Mouse (Mus musculus): ENCODE measurements around the gene BC052040.

Gene BC052040

DNA sequence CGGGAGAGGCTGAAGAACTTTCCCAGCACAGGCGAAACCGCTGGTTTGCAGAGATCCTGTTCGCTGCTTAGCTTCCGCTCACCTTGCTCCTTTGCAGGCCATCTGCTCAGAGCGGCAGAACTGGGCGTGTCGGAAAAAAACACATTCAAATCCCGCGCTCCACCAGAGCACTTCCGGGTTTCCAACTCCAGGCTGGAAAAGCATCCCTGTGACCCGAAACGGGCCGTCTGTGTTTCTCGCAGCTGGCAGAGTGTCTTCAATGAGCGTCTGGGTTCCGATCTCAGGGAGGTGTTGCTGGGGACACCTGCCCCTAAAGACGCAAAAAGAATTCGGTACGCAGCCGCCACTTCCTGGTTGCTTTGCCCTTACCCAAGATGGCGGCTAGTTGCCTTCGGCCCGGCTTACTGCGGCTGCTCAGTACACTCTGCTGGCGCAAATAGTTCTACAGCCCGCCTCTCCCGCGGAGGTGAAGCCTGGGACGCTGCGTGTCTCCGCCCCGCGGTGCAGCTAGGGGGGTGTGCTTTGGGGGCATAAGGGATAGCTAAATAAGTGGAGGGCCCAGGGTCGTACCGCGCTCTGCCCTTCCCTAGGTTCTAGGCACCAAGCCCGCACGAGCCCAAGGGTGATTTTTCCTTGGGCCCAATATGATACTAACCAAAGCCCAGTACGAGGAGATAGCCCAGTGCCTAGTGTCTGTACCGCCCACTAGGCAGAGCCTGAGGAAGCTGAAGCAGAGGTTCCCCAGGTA, at the start of gene BC052040:
BC052040 (plus strand) TSS at position 476 of the 748 bp plus-strand sequence.
- DNase-seq (ENCODE audit: low spot score), result peak; percentile 93

DNA sequence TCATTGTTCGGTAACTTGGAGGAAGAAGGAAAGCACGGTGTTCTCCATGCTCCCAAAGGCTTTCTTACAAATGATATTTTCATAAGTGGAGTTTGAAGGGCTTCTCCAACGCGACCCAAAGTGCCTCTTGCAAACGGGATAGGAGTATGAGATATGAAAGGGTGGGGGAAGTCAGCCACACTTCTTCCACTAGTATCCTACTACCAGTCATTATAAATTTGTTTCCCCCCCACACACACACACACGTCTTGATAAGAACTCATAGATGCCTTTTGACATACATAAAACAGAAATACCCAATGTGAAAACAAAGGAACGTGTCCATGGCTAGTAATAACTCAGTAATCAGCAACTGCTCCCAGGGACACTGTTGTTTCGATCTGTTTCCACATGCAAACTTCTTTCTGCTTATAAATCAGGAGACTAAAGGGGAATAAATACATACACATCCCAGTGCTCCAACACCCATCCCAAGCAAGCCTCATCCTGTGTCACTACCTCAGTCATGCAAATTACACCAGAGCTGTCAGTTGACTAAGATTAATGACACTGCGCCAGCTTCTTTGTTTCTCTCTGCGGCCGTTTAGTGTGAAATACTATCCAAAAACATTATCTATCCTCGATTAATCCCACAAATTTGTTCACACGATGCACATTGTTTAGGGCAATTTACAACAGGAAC, 43.4 kb upstream of the BC052040 start:
- DNase-seq (ENCODE audit: low spot score), result no peak

DNA sequence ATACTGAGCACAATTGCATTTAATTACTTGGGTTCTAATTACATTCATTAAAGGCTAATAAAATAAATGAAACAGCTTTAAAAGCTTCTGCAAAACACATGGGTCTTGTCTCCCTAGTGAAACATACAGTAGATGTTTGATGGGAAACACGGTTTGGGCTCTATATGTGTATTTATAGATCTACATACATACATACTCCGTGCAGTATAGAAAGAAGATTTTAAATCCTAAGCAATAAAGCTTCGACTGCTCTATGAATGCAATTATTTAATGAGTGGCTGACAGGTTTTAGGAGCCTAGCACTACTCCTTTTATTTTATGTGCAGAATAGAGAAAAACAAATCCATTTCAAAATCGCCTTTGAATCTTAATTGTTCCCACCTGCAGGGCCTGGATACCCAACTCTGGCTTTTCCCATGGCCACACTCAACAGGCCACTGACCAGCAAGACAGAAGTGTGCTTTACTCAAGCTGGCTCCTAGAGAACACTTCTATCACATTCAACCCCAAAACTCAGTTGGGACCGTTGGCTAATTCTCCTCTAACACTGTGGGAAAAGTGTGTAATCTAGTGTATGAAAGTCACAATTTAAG, 42.7 kb upstream of the BC052040 start:
- DNase-seq (ENCODE audit: low spot score), result no peak

DNA sequence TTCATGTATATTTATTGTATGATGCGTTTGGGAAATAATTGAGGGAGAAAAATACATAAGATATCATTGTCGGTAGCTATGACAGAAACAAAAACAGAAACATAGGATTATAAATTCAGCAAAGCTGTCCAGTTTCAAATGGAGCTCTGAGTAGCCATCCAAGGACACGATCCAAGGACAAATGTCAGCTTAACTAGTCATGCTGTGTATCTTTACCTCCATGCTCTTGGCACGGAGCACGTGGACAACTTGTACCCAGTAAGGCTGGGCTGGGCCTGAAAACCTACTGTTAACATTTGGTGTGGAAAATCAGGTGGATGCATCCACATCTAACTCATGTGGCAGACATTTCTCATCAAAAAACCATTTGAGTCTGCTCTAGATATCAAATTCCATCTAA, 41.8 kb upstream of the BC052040 start:
- no peak for DNase-seq (ENCODE audit: low spot score)

DNA sequence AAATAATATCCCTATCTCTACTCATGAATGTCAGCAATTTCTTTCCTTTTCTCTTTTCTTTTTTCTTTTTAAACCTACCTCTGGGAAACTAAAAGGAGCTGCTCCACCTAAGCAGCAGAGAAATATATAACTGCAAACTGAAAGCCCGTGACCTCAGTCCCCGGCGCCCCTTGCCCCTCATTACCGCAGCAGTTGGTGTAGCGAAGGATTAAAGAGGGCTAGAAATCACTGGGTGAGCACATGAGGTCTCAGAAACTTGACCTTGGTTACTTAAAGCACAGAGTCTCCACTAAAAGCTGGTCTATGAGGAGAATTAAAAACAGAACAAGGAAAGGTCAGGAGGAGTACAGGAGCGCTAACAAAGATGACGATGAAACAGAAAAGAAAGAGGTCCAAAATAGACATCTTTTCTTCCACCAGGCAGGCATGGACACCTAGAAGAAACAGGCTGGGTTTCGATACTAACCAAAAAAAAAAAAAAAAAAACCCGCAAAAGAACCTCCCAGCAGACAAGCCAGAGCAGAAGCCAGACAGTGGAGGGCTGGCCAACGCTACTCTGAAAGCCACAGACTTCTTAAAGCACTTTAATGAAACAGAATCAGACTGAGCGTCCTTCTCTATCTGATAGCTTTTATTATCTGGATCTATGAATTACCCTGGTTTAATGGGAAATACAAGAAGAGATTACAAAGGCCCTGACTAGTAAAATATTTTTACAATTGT, 39.0 kb upstream of the BC052040 start:
- DNase-seq (ENCODE audit: low spot score), result no peak

DNA sequence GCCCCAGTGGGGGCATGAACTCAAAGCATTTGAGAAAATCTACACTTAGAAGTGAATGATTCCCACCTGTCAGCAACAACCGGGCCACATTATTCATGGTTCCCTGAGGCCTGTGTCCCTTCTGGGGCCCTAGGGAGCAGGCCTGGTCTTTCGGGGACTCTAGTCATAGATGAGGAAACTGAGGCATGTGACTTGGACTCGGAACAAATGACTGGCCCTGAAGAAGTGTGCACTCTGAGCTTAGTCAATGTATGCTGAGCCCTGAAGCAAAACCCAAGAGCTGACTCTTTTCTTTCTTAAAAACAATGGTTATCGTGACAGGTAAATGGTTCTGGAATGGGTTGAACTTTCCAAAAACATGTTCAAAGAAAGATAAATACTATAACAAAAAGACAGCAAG, 38.3 kb upstream of the BC052040 start:
- DNase-seq (ENCODE audit: low spot score), result no peak

DNA sequence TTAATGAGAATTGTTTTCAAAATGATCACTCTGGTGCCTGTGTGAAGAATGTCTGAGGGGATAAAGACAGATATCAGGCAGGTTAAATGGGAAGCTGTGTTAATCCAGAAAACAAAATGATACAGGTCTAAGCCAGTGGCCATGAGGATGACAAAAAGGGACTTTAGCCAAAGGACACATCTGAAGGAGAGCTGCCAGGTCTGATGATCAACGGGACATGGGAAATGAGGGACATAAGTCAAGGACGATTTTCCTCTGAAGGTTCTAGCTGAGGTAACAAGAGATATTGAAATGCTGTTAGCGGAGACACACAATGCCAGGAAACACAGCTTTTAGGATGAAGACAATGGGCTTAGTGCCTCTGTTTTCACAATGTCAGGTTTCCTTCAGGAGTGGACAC, 29.6 kb upstream of the BC052040 start:
- DNase-seq (ENCODE audit: low spot score), result no peak

DNA sequence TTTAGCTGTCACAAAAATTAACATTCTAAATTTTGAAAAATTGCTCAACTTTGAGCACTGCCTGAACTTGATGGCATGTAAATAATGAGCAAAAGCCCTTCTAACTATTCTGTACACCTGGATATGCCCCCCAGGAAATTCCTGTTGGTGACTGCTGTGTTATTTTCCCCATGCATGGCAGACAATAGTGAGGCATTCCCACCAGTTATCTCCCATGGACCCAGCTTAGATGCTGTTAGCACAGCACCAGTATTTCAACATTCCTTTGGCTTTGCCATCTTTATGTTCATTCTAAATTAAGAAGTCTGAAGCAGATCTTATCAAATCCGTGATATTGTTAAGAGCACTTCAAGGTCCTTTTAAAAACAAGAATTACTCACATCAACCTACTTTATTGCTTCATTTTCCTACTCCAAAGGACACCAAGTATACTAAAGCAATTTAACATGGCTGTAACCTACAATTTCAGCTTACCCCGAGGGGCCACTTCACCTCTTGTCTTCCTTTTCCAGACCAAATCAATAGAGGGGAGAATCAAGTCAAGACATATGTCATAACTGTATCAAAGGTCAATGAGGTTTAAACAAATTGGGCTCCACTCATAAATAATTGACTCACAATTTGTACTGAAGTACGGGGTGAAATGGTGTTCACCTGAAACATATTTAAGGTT, 19.2 kb upstream of the BC052040 start:
- no peak for DNase-seq (ENCODE audit: low spot score)

DNA sequence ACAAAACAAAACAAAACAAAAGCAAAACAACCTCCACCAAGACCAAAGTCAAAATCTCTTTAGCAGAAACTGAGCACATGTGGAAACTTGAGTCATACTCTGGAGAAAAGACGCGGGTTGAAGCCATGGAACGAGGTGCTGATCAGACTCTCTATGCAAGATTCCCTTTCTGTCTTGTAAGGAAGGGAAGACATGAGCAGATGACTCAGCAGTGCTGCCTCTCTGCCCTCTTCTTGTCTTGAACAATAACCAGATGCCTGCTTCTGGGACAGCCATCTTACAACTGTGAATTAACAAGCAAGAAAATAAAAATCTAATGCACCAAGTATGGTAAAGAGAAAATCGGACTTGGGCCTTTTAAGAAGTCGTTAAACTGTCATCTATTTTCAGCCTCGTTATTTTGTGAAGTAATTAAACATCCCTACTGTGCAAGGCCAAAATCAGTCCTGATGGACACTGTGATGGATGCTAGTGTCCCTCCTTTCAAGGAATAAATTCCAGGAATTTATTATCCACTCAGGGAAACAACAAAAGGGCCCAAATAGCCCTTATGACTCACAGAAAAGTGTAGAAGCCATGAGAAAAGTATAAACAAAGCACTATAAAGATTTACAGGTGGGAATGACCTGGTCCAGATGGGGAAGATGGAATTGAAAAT, 18.0 kb upstream of the BC052040 start:
- no peak for DNase-seq (ENCODE audit: low spot score)

DNA sequence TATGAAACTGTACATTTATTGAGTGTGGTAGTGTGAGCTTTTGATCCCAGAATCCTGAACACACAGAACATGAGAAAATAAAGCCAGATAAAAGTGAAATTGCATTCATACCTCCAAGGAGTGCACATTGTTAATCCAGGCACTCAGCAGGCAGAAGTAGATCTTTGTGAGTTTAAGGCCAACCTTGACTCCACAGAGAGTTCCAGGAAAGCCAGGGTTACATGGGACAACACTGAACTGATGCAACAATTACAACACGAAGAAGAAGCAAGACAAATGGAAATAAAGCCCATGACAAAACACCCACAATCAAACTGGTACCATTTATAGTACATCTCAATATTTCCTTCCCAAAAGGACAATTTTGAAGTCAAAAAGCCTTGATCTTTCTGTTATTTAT, 9.5 kb upstream of the BC052040 start:
- no peak for DNase-seq (ENCODE audit: low spot score)

DNA sequence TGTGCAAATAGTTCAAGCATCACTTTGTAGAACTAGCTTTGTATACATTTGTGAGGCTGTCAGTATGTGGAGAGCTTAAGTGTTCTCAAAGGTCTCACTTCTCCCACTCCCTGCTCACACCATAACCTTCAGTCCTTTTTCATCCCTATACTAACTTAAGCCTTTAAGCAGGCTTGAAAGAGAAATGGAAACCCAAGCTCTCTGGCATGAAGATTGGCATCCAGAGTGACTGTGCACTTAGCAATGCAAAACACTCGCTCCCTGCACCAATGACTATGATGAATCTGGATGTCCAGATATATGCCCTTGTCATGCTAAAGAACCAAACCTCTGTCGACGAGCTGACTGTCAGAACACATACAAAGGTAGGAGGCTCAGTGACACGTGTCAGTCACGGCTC, 6.7 kb upstream of the BC052040 start:
- peak; percentile 10 for DNase-seq (ENCODE audit: low spot score)

DNA sequence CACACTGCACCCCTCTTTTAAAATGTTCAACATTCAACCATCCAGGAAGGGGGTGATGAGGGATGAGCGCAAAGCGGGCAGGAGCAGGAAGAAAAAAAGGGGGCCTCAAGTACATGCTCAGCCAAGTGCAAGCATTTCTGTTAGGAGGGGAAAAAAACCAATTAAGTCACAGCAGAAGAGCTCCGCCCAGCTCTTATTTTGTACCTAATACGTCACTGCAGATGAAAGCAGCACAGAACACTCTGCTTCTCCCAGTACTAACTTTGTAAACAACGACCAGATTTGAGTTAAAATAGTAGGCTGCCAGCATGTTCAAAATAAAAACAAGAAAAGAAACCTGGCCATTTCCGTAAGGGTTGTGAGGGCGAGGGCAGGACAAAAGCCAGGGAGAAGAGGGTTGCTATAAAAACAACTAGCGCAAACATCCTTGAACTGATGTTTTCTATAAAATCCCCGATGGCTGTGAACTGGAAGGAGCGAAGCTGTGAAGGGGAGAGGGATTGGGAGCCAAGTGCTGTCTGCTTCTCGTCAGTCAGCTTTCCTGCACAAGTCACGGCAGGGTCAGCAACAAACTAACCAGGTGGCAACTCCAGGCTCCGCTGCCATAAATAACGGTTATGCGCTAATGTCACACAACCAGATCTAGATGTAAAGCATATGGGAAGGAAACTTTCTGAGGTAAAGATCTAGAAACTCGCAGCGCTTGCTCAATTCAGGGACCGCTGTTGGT, 2.2 kb upstream of the BC052040 start:
- DNase-seq (ENCODE audit: low spot score), result peak; percentile 47

DNA sequence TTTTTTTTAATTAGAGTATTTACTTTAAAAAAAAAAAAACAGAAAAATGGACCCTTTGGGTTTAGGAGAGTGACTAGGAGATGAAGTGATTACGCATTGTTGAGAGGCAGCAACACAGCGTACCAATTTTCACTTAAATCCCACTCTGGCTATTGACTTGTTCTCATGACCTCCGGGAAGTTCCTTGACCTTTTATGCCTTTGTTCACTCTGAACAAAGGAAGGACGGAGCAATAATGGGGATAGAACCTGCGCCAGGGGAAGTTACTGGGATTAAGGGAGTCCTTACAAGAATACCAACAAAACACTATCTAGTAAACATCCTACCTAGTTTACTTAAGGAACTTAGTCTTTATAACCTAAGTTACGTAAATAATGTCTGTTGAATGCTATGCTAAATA, 1.5 kb upstream of the BC052040 start:
- no peak for DNase-seq (ENCODE audit: low spot score)

DNA sequence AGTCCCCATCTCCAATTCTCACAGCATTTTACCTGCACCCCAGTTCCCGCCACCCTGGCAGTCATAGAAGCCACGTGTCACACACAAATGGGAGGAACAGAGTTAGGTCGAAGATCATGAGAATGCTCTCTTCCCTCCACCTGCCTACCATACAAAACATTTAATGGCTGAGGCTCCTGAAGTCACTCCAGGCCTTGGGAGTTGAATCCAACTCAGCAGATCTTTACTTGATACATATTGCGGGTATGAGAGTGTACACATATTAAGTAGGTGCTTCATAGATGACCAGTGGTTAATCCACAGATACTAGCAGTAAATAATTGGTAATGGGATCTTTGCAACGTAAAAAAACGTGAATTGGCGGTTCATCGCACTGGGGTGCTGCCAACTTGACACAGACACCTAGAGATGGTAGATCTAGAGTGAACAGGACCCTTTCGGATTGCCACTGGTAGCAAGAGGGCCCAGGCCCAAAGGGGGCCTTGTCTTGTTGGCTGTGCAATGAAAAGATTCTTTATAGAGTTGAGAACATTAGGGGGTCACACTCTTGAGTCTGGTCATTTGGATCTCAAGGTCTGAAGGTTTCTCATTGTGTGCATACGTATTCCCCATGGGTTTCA, 583 bp downstream of the BC052040 start:
- DNase-seq (ENCODE audit: low spot score), result no peak

DNA sequence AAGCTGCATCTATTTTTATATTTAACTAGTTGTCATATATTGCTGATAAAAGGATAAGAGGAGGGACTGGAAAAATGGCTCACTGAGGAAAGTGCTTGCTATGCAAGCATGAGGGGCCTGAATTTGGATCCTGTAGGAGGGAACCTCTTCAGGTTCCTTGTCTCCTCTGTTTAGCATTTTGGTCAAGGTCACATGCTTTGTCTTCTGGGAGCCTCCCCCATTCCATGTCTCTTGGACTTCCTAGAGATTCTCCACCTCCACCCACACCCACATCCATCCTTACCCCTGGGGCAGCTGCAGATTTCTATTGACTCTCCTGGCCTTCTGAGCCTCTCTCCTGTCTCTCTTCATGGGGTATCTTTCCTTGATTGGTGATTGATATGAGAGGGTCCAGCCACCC, 2.3 kb downstream of the BC052040 start:
- DNase-seq (ENCODE audit: low spot score), result no peak

DNA sequence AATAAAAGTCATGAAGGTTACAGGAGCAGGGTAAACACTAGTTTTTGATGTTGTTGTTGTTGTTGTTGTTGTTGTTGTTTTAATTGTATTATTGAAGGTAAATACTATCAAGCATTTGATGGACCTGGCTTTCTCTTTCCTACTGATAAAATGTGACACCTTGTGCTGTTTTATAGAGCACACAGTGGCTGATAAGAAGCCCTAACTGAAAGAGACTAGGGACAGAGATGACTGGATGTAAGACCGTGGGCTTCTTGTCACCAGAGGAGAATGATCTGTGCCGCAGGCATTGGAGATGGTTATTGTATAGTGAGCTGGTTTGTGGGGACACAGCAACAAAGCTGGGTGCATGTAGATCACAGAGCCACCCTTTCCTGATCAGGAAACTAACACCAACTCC, 9.1 kb downstream of the BC052040 start:
- DNase-seq (ENCODE audit: low spot score), result no peak

DNA sequence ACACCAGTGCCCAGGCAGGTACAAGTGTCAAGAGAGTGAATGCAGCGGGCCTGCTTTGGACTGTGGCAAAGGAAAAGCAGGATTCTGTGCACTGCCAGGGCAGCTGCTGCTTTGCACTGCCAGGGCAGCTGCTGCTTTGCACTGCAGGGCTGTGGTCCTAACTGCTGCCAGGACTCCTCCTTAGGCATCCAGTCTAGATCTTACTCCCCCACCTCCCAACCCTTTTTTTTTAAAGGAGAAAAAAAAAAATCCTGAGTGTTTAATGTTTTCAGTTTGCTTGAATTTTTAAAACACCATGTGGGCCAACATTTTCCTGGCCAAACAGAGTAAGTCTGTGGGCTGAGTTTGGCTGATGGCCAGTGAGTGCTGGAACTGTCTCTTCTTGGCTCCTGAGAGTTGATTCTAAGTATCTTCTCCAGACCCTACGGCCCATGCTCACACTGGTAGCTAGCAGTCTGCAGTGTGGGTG, 11.2 kb downstream of the BC052040 start:
- no peak for DNase-seq (ENCODE audit: low spot score)

DNA sequence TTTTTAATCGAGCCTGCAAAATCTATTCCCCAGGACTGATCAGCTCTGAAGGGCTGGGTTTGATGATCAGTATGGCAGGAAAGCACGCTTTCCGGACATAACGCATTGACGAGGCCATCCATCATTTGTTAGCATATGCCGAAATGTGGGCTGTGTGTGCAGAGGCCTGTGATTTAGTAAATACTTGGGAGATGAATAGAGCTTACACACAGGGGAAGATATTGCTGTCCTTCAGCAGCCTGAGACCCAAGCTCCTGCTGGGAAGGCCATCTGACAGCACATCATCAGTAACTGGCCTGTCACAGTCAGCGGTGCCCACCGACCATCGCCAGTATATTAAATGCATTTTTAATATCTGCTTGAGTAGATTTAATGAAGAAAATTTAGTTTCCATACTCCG, 15.5 kb downstream of the BC052040 start:
- DNase-seq (ENCODE audit: low spot score), result no peak

DNA sequence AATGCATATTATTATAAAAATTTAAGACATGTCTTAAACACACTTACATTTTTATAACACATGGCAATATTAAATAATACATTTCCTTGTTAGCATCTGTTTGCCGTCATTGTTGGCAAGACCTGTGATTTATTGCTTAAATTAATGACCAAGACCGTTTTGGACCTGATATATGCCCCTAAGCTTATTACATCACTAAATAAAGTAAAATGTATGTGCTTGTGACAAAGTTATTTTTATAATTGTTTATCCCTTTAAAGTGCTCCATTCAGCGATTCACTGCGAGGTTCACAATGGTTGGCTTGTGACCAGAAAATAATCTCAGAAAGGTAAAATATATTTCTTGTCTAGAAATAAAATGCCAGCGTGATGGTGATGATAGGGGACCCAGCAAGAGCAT, 16.8 kb downstream of the BC052040 start:
- no peak for DNase-seq (ENCODE audit: low spot score)

DNA sequence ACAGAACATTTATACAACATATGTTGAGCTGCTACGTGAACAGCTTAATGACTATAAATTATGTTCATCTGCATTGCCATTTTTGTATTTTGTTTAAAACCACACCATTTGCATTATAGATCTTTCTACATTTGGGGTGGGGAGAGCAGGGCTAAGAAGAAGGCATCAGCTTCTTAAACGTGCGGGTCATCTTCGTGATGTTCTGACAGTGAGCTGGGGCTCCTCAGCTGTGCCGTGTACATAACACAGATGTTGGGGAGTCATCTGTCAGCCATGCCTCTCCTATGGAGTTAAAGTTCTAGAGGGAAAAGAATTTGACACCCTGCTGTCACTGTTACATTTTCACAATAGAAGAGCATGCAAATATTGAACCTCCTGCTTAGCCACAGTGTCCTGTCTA, 19.2 kb downstream of the BC052040 start:
- no peak for DNase-seq (ENCODE audit: low spot score)
